Mouse (Mus musculus) CD4-positive helper T cell, adult 2 months (primary cell): ENCODE results near the gene Pcx.
"Not testable (repeated sequence)": the region's sequence is repeated elsewhere in the genome, so short reads cannot be mapped to it uniquely, and the experiment has no call there.

Source experiments
- DNase-seq: peaks from one replicate; pipeline ENCODE4 v3.0.0-alpha.2; 2012; ENCODE audit warnings: low read depth, missing footprints, low spot score

The Pcx gene

GRCm38 (mm10) chr19:4583856-4584255, 73.6 kb downstream of the Pcx start:
- no peak for DNase-seq

DNA sequence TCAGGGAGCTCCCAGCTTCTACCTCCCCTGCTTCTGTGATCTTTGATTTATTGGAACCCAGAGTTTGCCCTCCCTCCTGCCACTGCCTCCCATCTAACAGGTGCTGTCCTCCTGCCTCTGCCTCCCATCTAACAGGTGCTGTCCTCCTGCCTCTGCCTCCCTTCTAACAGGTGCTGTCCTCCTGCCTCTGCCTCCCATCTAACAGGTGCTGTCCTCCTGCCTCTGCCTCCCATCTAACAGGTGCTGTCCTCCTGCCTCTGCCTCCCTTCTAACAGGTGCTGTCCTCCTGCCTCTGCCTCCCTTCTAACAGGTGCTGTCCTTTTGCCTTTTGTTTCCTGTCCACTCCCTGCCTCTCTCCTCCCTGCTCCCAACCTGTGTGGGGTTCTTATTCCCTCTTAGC, 76.5 kb downstream of the Pcx start:
- not testable (repeated sequence) for DNase-seq

- no peak for DNase-seq
Observed at GRCm38 (mm10) chr19:4587426-4587825, 77.2 kb downstream of the Pcx start.

GRCm38 (mm10) chr19:4588430-4588829, 78.2 kb downstream of the Pcx start:
- no peak for DNase-seq

DNA sequence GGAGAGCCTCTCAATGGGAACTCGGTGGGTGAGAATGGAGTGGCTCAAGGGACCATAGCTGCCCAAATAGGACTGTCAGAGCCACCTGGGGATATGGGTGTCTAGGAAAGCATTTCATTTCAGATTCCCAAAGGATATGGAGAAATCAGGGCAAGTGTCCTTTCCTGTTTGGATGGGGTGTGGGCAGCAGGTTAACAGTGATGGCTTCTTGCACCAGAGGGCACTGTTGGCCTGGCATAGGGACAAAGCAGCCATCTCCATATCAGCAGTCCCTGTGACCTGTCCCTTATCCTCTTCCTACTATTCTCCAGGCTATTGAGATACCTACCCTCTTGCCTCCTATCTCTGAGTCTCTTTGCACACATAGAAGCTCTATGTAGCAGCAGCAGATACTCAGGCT, 78.8 kb downstream of the Pcx start:
- DNase-seq: no peak

- peak; percentile 70 for DNase-seq
Observed at GRCm38 (mm10) chr19:4590025-4590424, 79.8 kb downstream of the Pcx start.

- no peak for DNase-seq
Observed at GRCm38 (mm10) chr19:4593792-4594522, 83.7 kb downstream of the Pcx start.

DNA sequence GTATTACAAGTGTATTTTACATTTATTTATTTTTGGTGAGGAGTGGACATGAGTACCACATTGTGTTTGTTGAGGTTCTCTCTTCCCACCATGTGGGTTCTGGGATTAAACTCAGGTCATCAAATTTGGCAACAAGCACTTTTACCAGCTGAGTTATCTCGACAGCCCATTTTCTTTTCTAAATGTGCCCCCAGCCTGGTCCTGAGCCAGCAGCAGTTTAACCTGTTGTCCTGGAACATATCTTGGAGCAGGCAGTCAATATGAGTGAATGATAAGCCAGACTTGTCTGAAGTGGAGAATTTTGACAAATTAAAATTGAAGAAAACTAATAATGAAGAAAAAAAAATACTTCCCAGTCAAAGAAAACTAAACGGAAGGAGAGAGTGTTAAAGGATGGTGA, 85.8 kb downstream of the Pcx start:
- no peak for DNase-seq

DNA sequence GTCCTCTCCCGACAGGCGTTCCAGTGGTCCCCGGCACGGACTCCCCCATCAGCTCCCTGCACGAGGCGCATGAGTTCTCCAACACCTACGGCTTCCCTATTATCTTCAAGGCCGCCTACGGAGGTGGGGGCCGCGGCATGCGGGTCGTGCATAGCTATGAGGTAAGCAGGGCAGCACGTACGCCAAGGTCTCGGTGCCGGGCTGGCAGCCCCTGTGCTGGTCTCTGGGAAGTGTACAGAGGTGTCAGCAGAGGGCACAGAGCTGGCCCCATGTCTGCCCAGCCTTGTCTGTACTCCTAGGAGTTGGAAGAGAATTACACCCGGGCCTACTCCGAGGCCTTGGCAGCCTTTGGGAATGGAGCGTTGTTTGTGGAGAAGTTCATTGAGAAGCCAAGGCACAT, 92.2 kb downstream of the Pcx start:
- no peak for DNase-seq

GRCm38 (mm10) chr19:4603801-4604723, 93.8 kb downstream of the Pcx start:
- DNase-seq: peak; percentile 22

DNA sequence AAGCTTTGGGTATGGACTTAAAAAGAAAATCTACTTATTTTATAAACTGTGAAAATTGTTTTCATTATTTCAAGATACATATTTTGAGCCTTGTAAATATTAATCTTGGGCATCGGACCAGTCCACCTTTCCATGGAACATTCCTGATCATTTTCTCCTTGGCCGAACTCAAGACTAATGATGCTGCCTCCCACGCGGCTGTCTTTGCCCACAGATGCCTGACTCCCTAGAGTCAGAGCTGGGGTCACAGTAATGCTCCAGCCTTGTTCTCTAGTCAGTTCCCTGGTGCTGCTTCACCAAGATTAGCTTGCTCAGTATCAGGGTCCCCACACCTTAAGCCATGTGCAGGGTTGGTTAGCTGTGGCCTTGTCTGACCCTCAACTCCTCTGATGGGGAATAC, 95.4 kb downstream of the Pcx start:
- DNase-seq: no peak

DNA sequence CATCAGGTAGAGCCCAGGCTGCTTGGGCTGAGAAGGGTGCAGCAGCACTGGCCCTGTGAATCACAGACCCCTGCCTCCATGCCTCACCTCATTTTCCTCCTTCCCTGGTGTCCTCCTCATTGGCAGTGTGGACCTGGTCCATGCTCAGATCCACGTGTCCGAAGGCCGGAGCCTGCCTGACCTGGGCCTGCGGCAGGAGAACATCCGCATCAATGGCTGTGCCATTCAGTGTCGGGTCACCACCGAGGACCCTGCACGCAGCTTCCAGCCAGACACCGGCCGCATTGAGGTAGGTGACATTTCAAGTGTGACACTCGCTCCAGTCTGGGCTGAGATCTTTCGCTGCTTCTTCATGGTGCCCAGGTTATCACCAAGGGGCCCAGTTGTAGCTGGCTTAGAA, 97.1 kb downstream of the Pcx start:
- no peak for DNase-seq

- DNase-seq: no peak
Observed at GRCm38 (mm10) chr19:4608511-4608910, 98.2 kb downstream of the Pcx start.

DNA sequence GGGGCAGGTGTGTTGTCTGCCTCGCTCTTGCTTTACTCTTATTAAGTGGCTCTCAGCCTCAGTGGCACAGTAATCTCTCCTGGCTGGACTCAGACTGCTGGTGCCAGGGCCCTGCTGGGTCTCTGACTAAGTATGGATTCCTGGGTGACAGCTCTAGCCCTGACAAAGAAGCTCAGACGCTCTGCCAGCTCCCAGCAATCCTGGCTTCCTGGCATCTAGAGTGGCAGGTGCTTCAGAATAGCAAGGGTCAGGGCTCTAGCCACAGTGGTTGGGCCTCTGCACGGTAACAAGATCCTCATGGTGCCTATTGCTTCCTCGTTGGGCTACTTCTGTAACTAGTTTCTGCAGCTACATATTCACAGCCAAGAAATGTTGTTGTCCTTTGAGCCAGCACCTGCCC, 99.8 kb downstream of the Pcx start:
- DNase-seq: no peak

GRCm38 (mm10) chr19:4612181-4612961, 102.1 kb downstream of the Pcx start:
- no peak for DNase-seq

GRCm38 (mm10) chr19:4613464-4614304, 103.4 kb downstream of the Pcx start:
- no peak for DNase-seq

DNA sequence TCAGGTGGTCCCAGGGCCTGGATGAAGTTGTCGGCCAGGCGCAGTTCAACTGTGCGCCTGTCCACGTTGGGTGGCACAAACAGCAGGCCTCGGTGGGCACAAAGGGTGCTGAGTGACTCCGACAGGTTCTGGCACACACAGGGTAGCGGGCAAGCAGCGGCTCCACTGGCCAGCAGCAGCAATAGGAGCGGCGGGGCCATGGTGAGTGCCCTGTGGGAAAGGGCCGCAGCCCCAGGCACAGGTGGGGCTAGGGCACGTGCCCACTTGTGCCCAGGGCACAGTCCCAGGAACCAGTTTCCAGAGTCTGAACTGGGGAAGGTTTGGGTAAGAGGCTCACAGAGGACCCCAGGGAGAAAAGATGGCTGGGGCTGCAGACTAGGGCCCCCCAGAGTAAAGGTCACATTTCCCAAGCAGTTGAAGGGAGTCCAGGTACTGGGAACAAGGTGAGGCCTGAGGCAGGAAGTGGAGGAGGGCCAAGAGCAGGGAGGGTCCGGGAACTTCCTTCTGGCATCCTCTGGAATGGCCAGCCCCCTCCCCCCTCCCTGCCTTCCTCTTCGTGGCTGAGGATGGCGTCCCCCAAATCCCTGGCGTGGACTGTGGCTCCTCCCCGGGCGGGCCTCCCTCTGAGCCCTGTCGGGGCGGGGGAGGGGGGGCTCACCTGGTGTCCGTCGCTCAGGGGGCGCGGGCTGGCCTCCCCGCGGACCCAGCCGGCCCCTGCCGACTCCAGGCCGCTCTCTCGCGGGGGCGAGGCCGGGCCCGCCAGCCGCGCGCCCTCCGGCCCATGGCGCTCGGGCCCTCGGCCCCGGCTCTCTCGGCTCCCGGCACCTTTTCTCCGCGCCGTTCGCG, 104.3 kb downstream of the Pcx start:
- DNase-seq: no peak

DNA sequence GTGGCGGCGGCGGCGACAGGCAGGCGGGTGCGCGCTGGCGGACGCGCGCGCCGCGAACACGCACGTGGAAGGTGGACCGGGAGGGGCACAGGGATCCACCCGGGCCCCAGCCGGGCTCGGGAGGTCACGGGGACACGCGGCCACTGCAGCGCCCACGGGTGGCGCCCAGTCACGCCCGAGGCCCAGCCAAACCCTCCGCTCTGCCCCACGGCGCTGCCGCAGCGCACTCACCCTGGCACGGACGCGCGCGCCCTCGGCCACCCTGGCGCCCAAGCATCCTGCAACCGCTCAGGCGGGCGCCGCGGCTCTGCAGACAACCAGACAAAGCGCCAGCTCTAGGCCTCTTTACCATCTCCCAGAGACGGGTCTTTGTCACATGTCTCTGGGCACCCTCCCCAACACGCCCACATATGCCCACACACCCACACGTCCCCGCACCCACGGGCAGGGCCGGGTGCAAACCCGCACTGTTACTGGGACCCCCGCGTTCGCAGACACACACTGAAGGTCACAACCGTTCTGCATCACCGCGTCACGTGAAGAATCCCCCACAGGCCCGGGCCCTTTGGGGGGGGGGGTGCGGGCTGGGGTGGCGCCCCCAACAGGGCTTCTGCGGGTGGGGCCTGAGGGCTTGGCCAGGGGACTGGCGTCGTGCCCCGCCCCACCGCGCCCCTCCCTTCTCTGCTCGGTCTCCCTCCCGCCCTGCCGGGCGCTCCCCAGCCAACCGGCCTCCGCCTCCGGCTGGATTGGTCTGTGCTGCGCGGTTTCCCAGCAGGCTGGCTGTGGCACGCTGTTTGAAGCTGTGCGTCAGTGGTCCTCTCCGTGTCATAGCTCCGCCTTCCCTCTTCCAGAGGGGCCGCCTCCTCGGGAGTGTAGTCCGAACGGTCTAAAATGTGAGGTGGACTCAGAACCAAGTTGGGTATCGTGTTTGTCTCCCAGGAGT, 105.2 kb downstream of the Pcx start, which contains the start of gene Lrfn4:
TSS of gene Lrfn4 (minus strand) at position 517 of the 943 bp plus-strand sequence.
- DNase-seq: peak; percentile 72

GRCm38 (mm10) chr19:4616546-4616945, 106.3 kb downstream of the Pcx start:
- no peak for DNase-seq
